Mouse (Mus musculus) forebrain, postnatal 0 days (tissue): ENCODE measurements around the gene Exoc6. TPM values are rescaled to one million over a fixed set of nuclear protein-coding genes. Genes with fewer than 3 reads are reported as not detected.

Source experiments
- ATAC-seq: fragments of 200-750 bp; cut with Nextera tagmentation; 2 replicates; pipeline ENCODE4 v1.8.0; 2017; ENCODE audit warnings: mild to moderate bottlenecking, moderate library complexity
- DNase-seq: peaks from one replicate; pipeline ENCODE4 v3.0.0-alpha.2; 2015
- H3K27ac ChIP-seq: fragments of 300-500 bp; sonication (generic); 2 replicates; pipeline ENCODE4 v1.5.1; 2014; ENCODE audit warnings: low read depth, mild to moderate bottlenecking, antibody characterized with exemption, low read length, moderate library complexity, mixed read lengths
- H3K27me3 ChIP-seq: fragments of 300-500 bp; sonication (generic); 2 replicates; pipeline ENCODE4 v1.6.1; 2014; ENCODE audit warnings: mild to moderate bottlenecking, low read length, mixed read lengths; ENCODE audit not compliant: insufficient read depth
- H3K36me3 ChIP-seq: fragments of 300-500 bp; sonication (generic); 2 replicates; pipeline ENCODE4 v1.6.1; 2014; ENCODE audit warnings: mild to moderate bottlenecking, moderate library complexity; ENCODE audit not compliant: insufficient read depth
- H3K4me1 ChIP-seq: fragments of 300-500 bp; sonication (generic); 2 replicates; pipeline ENCODE4 v1.6.1; 2014; ENCODE audit warnings: antibody characterized with exemption; ENCODE audit not compliant: insufficient read depth
- H3K4me2 ChIP-seq: fragments of 300-500 bp; sonication (generic); 2 replicates; pipeline ENCODE4 v1.6.1; 2014; ENCODE audit warnings: low read depth, mild to moderate bottlenecking, moderate library complexity
- H3K4me3 ChIP-seq: fragments of 300-500 bp; sonication (generic); 2 replicates; pipeline ENCODE4 v1.5.1; 2014; ENCODE audit warnings: low read depth, low read length, mixed read lengths
- H3K9ac ChIP-seq: fragments of 300-500 bp; sonication (generic); 2 replicates; pipeline ENCODE4 v1.6.1; 2014; ENCODE audit warnings: mild to moderate bottlenecking
- H3K9me3 ChIP-seq: fragments of 300-500 bp; sonication (generic); 2 replicates; pipeline ENCODE4 v1.6.1; 2016; ENCODE audit warnings: low read length
- CTCF ChIP-seq: sonication (generic); IDR thresholded peaks from 2 replicates; pipeline ENCODE4 v1.5.1; 2016; ENCODE audit warnings: antibody characterized with exemption, control low read depth, low read depth
- WGBS: fragments of 180-500 bp; shearing (Covaris S2); extraction: QIAGEN DNeasy Blood & Tissue Kit; methylation state at CpG from one replicate; pipeline ENCODE4 v1.1.7; 2014; 5-methylcytosine and 5-hydroxymethylcytosine counted together
- polyA plus RNA-seq: library from polyadenylated mRNA; unstranded; fragments of >200 nt; fragmentation: Nextera tagmentation; extraction: Ambion mirVana; gene quantifications from 2 replicates; pipeline ENCODE4 v1.2.1, GENCODE M21; 2015
- total RNA-seq: library from RNA; depleted of rRNA; stranded (reverse); fragments of >200 nt; gene quantifications from 2 replicates; pipeline ENCODE4 v1.2.3, GENCODE M21; 2014

Exoc6 gene
- total and polyA plus RNA-seq, 2 experiments from 2014 or later: 34.3 to 42.9 TPM

DNA sequence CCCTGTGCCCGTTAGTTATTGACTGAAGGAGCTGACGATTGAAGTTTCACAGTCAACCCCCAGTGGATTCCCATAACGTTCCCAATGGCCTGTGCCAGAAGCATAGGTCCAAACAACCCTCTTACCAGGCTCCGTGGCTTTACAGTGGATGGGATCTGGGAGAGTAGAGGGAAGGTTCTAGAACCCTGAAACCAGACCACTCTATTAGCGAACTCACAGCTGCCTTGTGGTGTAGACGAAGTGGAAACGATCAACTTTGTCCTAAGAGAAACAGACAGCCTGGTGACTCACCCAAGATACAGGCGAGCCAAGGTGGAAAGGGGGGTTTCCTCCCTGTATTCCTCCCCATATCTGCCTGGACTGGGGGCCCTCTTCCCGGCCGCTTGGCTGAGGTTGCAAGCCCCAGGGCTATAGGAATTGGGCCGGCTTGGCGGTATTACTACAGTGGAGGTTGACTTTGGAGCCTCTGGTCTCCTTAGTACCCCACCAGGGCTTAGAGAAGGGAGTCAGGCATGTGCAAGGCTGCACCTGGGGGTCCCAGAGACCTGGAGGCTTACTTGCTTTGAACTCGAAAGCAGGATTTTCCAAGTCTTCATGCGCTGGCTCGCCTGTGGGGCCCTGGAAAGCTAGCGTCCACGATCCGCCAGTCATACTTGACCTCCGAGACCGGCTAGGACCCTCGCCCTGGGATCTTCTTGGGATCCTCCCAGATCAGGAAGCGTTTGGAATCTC, 146.6 kb downstream of the Exoc6 start:
- WGBS: 4% methylated on average over 22 of the region's 22 CpGs

DNA sequence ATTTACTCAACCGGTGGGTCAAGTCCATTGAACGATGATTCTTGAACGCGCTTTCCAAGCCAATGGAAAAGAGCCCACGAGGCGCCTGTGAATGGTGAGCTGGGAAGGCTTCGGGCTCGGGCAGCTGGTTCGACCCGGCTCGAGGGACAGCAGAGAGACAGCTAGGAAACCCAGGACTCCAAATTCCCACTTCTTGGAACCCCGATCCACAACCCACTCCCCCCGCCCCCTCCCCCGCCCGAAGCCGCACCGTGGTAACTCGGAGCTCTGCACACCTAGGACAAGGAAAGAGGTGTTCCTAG, 147.1 kb downstream of the Exoc6 start:
- TF ChIP-seq CTCF: no peak
- H3K4me2 ChIP-seq: peak overlapping the region; percentile 65
- no peak for ATAC-seq
- no peak for DNase-seq
- H3K27ac ChIP-seq: no peak overlapping the region
- H3K4me3 ChIP-seq: peak overlapping the region; percentile 36
- H3K9ac ChIP-seq: no peak overlapping the region
- H3K36me3 ChIP-seq: no peaks in the 10 kb centered on the region
- peaks cover 4% of the 10 kb centered on the region; the same call in 1 of the 2 replicates for H3K4me1 ChIP-seq
- WGBS: 4% methylated on average over 18 of the region's 18 CpGs
- no peaks in the 10 kb centered on the region for H3K9me3 ChIP-seq
- H3K27me3 ChIP-seq: peaks cover 93% of the 10 kb centered on the region

More for the DNA sequence above, 146.6 kb downstream of the Exoc6 start:
- H3K27me3 ChIP-seq: peaks cover 93% of the 10 kb centered on the region
- no peaks in the 10 kb centered on the region for H3K9me3 ChIP-seq
- no peak overlapping the region for H3K27ac ChIP-seq
- ATAC-seq (no peak), DNase-seq (peak; percentile 46)
- H3K4me3 ChIP-seq: peak overlapping the region; percentile 36; the same call in 1 of the 2 replicates
- peak overlapping the region; percentile 65 for H3K4me2 ChIP-seq
- TF ChIP-seq CTCF: no peak
- H3K4me1 ChIP-seq: peaks cover 4% of the 10 kb centered on the region; the same call in 1 of the 2 replicates
- H3K9ac ChIP-seq: no peak overlapping the region
- H3K36me3 ChIP-seq: no peaks in the 10 kb centered on the region

DNA sequence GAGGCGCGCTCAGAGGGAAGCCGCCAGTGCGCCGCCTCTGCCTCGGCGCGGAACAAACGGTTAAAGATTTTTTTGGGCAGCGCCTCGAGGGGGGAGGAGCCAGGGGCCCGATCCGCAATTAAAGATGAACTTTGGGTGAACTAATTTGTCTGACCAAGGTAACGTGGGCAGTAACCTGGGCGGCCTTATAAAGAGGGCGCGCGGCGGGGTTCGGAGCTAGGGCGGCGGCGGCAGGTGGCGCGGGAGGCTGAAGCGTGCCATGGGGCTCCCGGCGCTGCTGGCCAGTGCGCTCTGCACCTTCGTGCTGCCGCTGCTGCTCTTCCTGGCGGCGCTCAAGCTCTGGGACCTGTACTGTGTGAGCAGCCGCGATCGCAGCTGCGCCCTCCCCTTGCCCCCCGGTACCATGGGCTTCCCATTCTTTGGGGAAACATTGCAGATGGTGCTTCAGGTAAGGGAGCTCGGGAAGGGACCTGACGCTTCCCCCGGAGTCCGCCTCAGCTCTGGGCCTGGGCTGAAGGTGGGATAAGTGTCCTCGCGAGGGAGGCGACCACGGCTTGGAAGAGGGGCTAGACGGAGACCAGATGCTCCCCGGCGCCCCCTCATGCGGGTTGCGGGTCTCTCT, 147.5 kb downstream of the Exoc6 start, which contains the start of gene Cyp26a1:
TSS of gene Cyp26a1 (plus strand) at position 148 of the 622 bp plus-strand sequence.
- peak within 1 kb of the TSS; percentile 65 for H3K4me2 ChIP-seq
- H3K9ac ChIP-seq: no peak within 1 kb of the TSS
- peaks cover 93% of the 10 kb centered on the region for H3K27me3 ChIP-seq
- under 1% methylated on average over 51 of the region's 51 CpGs for WGBS
- DNase-seq (peak; percentile 11), ATAC-seq (peak; percentile 21; the same call in 1 of the 2 replicates)
- no peak within 1 kb of the TSS for H3K27ac ChIP-seq
- peak within 1 kb of the TSS; percentile 36 for H3K4me3 ChIP-seq
- no peaks in the 10 kb centered on the region for H3K9me3 ChIP-seq
- peaks cover 4% of the 10 kb centered on the region; the same call in 1 of the 2 replicates for H3K4me1 ChIP-seq
- no peak; the same call in 1 of the 2 replicates for TF ChIP-seq CTCF
- no peaks in the 10 kb centered on the region for H3K36me3 ChIP-seq

DNA sequence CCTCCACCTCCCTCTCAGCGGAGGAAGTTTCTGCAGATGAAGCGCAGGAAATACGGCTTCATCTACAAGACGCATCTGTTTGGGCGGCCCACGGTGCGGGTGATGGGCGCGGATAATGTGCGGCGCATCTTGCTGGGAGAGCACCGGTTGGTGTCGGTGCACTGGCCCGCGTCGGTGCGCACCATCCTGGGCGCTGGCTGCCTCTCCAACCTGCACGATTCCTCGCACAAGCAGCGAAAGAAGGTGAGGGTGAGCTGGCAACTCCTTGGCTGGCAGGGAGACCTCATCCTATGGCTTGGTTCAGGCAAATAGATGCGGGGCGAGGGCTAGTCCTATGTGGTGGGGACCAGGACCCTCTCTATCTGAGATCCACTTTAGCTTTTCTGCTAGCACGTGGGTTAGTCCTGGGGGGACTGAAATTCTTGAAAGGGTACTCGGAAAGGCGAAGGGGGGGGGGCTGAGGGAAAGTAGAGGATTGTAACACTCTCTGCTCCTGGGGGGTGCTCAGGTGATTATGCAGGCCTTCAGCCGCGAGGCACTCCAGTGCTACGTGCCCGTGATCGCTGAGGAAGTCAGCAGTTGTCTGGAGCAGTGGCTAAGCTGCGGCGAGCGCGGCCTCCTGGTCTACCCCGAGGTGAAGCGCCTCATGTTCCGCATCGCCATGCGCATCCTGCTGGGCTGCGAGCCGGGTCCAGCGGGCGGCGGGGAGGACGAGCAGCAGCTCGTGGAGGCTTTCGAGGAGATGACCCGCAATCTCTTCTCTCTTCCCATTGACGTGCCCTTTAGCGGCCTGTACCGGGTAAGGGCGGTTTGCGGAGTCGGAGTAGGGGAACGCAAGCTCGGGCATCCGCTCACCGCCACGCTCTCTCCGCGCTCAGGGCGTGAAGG, 148.3 kb downstream of the Exoc6 start:
- no peak overlapping the region for H3K27ac ChIP-seq
- TF ChIP-seq CTCF: no peak
- DNase-seq: peak; percentile 30
- H3K4me3 ChIP-seq: peak overlapping the region; percentile 36
- no peaks in the 10 kb centered on the region for H3K4me1 ChIP-seq
- peaks cover 92% of the 10 kb centered on the region for H3K27me3 ChIP-seq
- peak; percentile 42 for ATAC-seq
- no peaks in the 10 kb centered on the region for H3K36me3 ChIP-seq
- 2% methylated on average over 62 of the region's 63 CpGs for WGBS
- no peak overlapping the region for H3K9ac ChIP-seq
- no peaks in the 10 kb centered on the region for H3K9me3 ChIP-seq
- H3K4me2 ChIP-seq: peak overlapping the region; percentile 65

- no peaks in the 10 kb centered on the region for H3K9me3 ChIP-seq
- ATAC-seq (no peak), DNase-seq (no peak)
- 19% methylated on average over 9 of the region's 9 CpGs for WGBS
- H3K27ac ChIP-seq: no peak overlapping the region
- H3K4me3 ChIP-seq: no peak overlapping the region
- no peak overlapping the region for H3K9ac ChIP-seq
- H3K4me1 ChIP-seq: no peaks in the 10 kb centered on the region
- H3K27me3 ChIP-seq: peaks cover 83% of the 10 kb centered on the region
- H3K4me2 ChIP-seq: no peak overlapping the region
- no peak for TF ChIP-seq CTCF
- no peaks in the 10 kb centered on the region for H3K36me3 ChIP-seq
Observed at GRCm38 (mm10) chr19:37699711-37700110, 149.5 kb downstream of the Exoc6 start.

- Histone ChIP-seq H3K4me2 (no peak overlapping the region), H3K9me3 (no peaks in the 10 kb centered on the region), H3K36me3 (no peaks in the 10 kb centered on the region)
Observed at GRCm38 (mm10) chr19:37702377-37703076, 152.3 kb downstream of the Exoc6 start.

More at GRCm38 (mm10) chr19:37702377-37703076, 152.3 kb downstream of the Exoc6 start:
- DNase-seq (no peak), ATAC-seq (no peak)
- TF ChIP-seq CTCF: no peak
- no peaks in the 10 kb centered on the region for H3K4me1 ChIP-seq
- H3K27ac ChIP-seq: no peak overlapping the region
- peaks cover 55% of the 10 kb centered on the region for H3K27me3 ChIP-seq
- no peak overlapping the region for H3K4me3 ChIP-seq
- no peak overlapping the region for H3K9ac ChIP-seq
- WGBS: 84% methylated on average over 21 of the region's 21 CpGs
